Mouse (Mus musculus) small intestine, adult 2 months (tissue): ENCODE results near the gene Snf8. TPM values are rescaled to one million over a fixed set of nuclear protein-coding genes. Genes with fewer than 3 reads are reported as not detected.

Experiments used
- H3K27ac ChIP-seq: fragments of 200-500 bp; 2 replicates; pipeline ENCODE4 v1.5.1; 2012; ENCODE audit warnings: low read depth, low read length, control low read depth, inconsistent platforms; ENCODE audit not compliant: insufficient read depth
- H3K27me3 ChIP-seq: fragments of 200-500 bp; 2 replicates; pipeline ENCODE4 v1.6.1; 2012; ENCODE audit warnings: mild to moderate bottlenecking, moderate library complexity, low read length, inconsistent platforms; ENCODE audit not compliant: control insufficient read depth, insufficient read depth
- H3K36me3 ChIP-seq: fragments of 200-500 bp; 2 replicates; pipeline ENCODE4 v1.6.1; 2012; ENCODE audit warnings: mild to moderate bottlenecking, low read length, control low read depth, inconsistent platforms; ENCODE audit not compliant: control insufficient read depth, insufficient read depth
- H3K4me1 ChIP-seq: fragments of 200-500 bp; 2 replicates; pipeline ENCODE4 v1.6.1; 2012; ENCODE audit warnings: low read length, inconsistent platforms, mixed read lengths; ENCODE audit not compliant: control insufficient read depth, insufficient read depth, insufficient read length
- H3K4me3 ChIP-seq: fragments of 200-500 bp; 2 replicates; pipeline ENCODE4 v1.5.1; 2012; ENCODE audit warnings: low read depth, mild to moderate bottlenecking, control low read depth, inconsistent platforms, low read length, moderate library complexity
- CTCF ChIP-seq: fragments of 200-500 bp; IDR thresholded peaks from 2 replicates; pipeline ENCODE4 v1.5.1; 2012; ENCODE audit warnings: low read depth, mild to moderate bottlenecking, control low read depth, inconsistent platforms, low read length, moderate library complexity, mixed read lengths; ENCODE audit not compliant: insufficient replicate concordance, insufficient read length; ENCODE audit errors: extremely low read depth
- POLR2A ChIP-seq: fragments of 200-500 bp; IDR thresholded peaks from 2 replicates; pipeline ENCODE4 v1.6.1; 2012; ENCODE audit warnings: low read depth, mild to moderate bottlenecking, control low read depth, inconsistent platforms, low read length, moderate library complexity
- whole genome bisulfite sequencing: fragments of 180-500 bp; shearing (Covaris S2); methylation state at CpG from one replicate; pipeline ENCODE4 v1.1.7; 2018; 5-methylcytosine and 5-hydroxymethylcytosine counted together
- polyA plus RNA-seq: library from polyadenylated mRNA; depleted of rRNA; stranded (reverse); fragments of >200 nt; gene quantifications from 2 replicates; pipeline ENCODE4 v1.2.3, GENCODE M21; 2012

Gene Snf8
- polyA plus RNA-seq, 1 experiment = 30.8 TPM

DNA sequence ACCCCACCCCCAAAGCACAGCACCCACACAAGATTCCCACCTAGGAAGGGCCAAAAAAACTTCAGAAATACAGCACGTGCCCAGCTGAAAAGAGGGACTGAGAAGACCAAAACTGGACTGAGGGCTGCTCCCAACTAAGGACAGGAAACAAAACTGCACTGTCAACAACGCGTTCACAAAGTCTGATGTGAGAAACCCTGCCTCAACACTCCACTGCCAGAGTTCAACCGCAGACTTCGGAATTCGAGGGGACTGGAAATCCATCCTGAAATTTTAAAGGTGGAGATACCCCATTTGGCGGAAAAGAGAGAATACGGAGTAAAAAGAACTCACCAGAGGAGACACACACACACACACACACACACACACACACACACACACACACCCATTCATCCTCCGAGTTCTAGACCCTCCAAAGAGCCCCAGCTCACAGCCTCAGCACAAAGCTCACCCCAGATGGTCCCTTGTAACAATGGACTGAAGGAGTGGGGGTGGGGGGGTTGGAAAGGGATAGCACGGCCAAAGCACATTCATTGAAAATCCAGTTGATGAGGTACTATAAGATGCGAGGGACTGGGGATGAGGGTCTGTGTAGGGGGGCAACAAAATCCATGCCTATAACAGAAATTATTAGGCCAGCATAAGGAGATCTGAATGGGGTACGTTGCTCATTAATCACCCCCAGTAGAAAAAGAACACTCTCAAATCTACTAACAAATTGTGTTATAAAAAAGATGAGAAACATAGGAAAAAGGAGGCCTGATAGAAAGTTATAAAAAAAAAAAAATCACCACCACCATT lies 31.4 kb upstream of the Snf8 start:
- 49% methylated on average over 12 of the region's 12 CpGs for WGBS
- Histone ChIP-seq H3K27me3 (peaks cover 83% of the 10 kb centered on the region), H3K4me1 (peaks cover 21% of the 10 kb centered on the region), H3K36me3 (no peaks in the 10 kb centered on the region), H3K27ac (no peak overlapping the region), H3K4me3 (no peak overlapping the region)
- no peak for TF ChIP-seq CTCF

GRCm38 (mm10) chr11:96003969-96004792 lies 30.5 kb upstream of the Snf8 start:
- H3K27ac ChIP-seq = no peak overlapping the region
- peaks cover 21% of the 10 kb centered on the region for H3K4me1 ChIP-seq
- H3K4me3 ChIP-seq = peak overlapping the region; percentile 36
- WGBS = 11% methylated on average over 32 of the region's 32 CpGs
- H3K27me3 ChIP-seq = peaks cover 82% of the 10 kb centered on the region
- TF ChIP-seq POLR2A (no peak), CTCF (no peak)
- H3K36me3 ChIP-seq = no peaks in the 10 kb centered on the region

DNA sequence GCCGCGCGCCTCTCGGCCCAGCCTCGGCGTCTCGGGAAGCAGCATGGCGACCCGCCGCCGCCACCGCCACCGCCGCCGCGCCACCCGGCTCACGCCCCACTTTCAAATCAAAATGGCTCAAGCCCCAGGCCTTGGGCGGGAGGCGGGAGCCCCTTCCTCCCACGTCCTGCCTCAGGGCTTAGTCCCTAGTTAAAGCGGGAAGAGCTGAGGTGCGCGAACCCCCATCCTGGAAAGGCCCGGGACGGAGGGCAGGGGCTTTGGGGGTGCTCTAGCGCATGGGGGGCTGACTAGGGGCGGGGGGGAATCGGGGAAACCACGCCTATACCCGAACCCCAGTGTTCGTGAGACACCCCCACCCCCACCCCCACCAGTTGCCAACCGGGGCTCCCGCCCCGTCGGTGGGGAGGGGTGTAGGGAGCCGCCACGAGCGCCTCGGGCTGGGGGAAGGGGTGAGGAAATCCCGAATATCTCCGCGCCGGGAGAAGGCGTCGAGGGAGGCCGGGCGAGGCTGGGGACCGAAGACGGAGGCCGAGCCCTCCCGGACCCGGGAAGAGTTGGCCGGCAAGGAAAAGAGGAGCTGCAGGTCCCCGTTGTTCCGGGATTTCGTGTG lies 29.8 kb upstream of the Snf8 start:
- no peak overlapping the region for H3K27ac ChIP-seq

DNA sequence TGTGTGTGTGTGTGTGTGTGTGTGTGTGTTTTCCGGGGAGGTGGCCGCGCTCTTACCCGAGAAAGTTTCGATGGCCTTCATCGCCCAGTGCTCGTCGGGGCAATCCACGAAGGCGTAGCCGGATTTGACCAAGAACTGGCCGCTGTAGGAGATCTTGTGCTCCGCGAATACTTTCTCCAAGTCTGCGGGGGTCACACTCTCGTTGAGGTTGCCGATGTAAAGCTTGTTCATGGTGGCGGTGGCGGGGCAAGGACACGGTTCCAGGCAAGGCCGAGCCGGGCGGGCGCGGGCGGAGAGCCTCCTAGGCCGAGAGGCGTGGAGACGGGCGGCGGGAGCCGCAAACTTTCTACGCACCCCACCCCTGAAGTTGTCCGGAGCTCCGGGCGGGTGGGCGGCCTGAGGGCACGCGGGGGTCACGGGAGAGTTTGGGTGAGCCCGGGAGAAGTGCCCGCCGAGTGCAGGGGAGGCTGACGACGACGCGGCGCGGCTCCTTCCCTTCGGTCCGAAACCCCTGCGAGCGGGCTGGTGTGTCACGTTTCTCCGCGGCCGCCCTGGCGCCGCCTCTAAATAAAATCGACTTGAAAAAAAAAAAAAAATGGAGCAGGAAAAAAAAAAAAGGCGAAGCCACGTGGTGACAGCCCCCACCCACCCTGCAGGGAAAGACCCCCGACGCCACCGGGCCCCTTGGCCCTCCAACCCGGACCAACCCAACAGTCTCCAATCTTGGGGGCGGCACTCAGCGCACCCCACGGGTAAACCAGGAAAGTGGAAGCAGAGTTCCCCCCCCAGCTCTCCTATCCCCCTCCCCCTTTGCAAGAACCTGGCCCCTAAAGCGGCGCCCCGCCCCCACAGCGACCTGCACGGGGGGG lies 29.0 kb upstream of the Snf8 start, which contains the start of gene Igf2bp1:
Gene Igf2bp1 (minus strand): TSS at position 538 of the 869 bp plus-strand sequence.
- Histone ChIP-seq H3K27me3 (peaks cover 72% of the 10 kb centered on the region), H3K4me1 (peaks cover 21% of the 10 kb centered on the region), H3K27ac (no peak within 1 kb of the TSS), H3K36me3 (no peaks in the 10 kb centered on the region), H3K4me3 (peak within 1 kb of the TSS; percentile 54)
- TF ChIP-seq POLR2A (no peak), CTCF (no peak)
- 2% methylated on average over 72 of the region's 74 CpGs for WGBS

More for the DNA sequence above, 29.8 kb upstream of the Snf8 start:
- 2% methylated on average over 57 of the region's 57 CpGs for WGBS
- no peak for TF ChIP-seq POLR2A
- TF ChIP-seq CTCF = no peak
- Histone ChIP-seq H3K4me1 (peaks cover 21% of the 10 kb centered on the region), H3K4me3 (peak overlapping the region; percentile 54), H3K27me3 (peaks cover 78% of the 10 kb centered on the region), H3K36me3 (no peaks in the 10 kb centered on the region)

- TF ChIP-seq POLR2A = no peak
- TF ChIP-seq CTCF = no peak
- no peak overlapping the region for H3K27ac ChIP-seq
- peaks cover 73% of the 10 kb centered on the region for H3K27me3 ChIP-seq
- H3K4me3 ChIP-seq = no peak overlapping the region
- no peaks in the 10 kb centered on the region for H3K36me3 ChIP-seq
- peaks cover 21% of the 10 kb centered on the region for H3K4me1 ChIP-seq
- 2% methylated on average over 33 of the region's 33 CpGs for WGBS
Measured at GRCm38 (mm10) chr11:96006367-96006851, 28.3 kb upstream of the Snf8 start.

GRCm38 (mm10) chr11:96006852-96007515 lies 27.7 kb upstream of the Snf8 start:
- Histone ChIP-seq H3K4me1 (peaks cover 21% of the 10 kb centered on the region), H3K27me3 (peaks cover 68% of the 10 kb centered on the region), H3K4me3 (peak overlapping the region; percentile 18; the same call in 1 of the 2 replicates), H3K27ac (no peak overlapping the region), H3K36me3 (no peaks in the 10 kb centered on the region)
- TF ChIP-seq CTCF (no peak), POLR2A (no peak)
- 2% methylated on average over 67 of the region's 67 CpGs for WGBS
